Mouse (Mus musculus) bone marrow, adult 2 months (tissue): ENCODE results near the gene Cdca5.

ENCODE experiments used
- CTCF ChIP-seq: fragments of 200-500 bp; IDR thresholded peaks from 2 replicates; pipeline ENCODE4 v1.5.1; 2011; ENCODE audit warnings: low read length, control low read depth; ENCODE audit not compliant: control insufficient read depth, insufficient read depth
- POLR2A ChIP-seq: fragments of 200-500 bp; IDR thresholded peaks from 2 replicates; pipeline ENCODE4 v1.6.1; 2011; ENCODE audit warnings: low read depth, mild to moderate bottlenecking, control low read depth, low read length, borderline replicate concordance; ENCODE audit not compliant: control insufficient read depth

DNA sequence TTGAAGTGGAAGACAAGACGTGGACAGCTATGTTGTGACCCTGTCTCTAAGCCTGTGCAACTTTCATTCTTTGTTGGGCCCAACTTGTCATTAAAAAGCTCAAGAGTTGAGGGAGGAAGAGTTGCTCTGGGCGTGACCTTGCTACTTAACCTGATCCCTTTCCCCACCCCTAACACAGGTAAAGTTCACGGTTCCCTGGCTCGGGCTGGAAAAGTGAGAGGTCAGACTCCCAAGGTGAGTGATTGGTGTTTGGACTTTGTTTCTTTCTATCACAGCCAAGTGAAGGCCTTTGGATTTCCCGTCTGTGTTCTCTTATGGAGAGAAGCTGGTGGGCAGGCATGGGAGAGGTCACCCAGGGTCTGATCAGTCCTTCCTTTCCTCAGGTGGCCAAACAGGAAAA, 25.8 kb upstream of the Cdca5 start:
- no peak for TF ChIP-seq CTCF
- no peak for TF ChIP-seq POLR2A
